ENCODE assay signal across 16 mouse cellular contexts in the genomic region with DNA sequence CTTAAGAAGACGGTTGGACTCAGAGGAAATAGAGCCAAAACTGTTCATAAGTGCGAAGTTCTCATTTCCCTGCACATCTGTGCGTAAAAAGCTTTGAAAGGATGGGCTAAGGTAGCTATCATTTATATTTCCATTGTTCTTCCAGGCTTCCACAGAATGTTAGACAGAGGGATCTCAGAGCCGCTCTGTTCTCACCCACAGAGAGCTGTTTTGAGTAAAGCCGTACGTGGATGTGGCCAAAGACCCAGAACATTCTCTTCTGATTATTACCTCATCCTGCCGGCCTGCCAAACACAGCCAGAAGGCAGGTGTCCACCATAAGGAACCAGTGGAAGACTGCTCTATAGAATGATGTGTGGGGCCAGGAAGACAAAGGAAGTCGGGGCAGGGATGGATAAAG. TPM values are rescaled to one million over a fixed set of nuclear protein-coding genes. Genes with fewer than 3 reads are reported as not detected.
DNase-seq lines count a peak whose midpoint lies in the region; ATAC-seq lines count a peak whose summit lies in the region.
"Had no signal": no experiment of that assay in that cellular context is flagged by ENCODE, and none has a peak within 500 bp of the region (broad histone marks: within the 10 kb centered on the region; RNA-seq: fewer than 3 reads in every experiment).

No protein-coding gene starts in this region.

- H3K4me1 ChIP-seq in hindbrain, embryonic 11.5 days (replicated peaks; ENCODE audit: control insufficient read depth, insufficient read depth, low read length), result peaks cover 7% of the 10 kb centered on the region
- H3K4me1 ChIP-seq in hindbrain, embryonic 16.5 days (ENCODE audit: control insufficient read depth, insufficient read depth, low read depth, low read length), result peaks cover 12% of the 10 kb centered on the region
- H3K4me1 ChIP-seq in embryonic facial prominence, embryonic 11.5 days (ENCODE audit: control insufficient read depth, insufficient read depth, low read length), result peaks cover 4% of the 10 kb centered on the region
- peaks cover 67% of the 10 kb centered on the region for H3K4me1 ChIP-seq in limb, embryonic 10.5 days

- H3K4me3 ChIP-seq in hindbrain, embryonic 11.5 days (ENCODE audit: low read depth, low read length), result no peak overlapping the region
- no peak overlapping the region for H3K4me3 ChIP-seq in hindbrain, embryonic 16.5 days (ENCODE audit: low read length)
- H3K4me3 ChIP-seq in embryonic facial prominence, embryonic 11.5 days (ENCODE audit: low read depth, low read length), result no peak overlapping the region
- no peak overlapping the region for H3K4me3 ChIP-seq in limb, embryonic 10.5 days
- H3K4me3 ChIP-seq: erythroblast, embryonic 14.5 days had no signal

- no peak for ATAC-seq in hindbrain, embryonic 11.5 days (ENCODE audit: low FRiP score)
- no peak for ATAC-seq in hindbrain, embryonic 16.5 days
- no peak for ATAC-seq in embryonic facial prominence, embryonic 11.5 days (replicated peaks; ENCODE audit: insufficient number of reproducible peaks, low FRiP score, low TSS enrichment, low read depth)

- no peak overlapping the region for H3K9ac ChIP-seq in hindbrain, embryonic 11.5 days (ENCODE audit: low read depth, low read length)
- no peak overlapping the region for H3K9ac ChIP-seq in hindbrain, embryonic 16.5 days (ENCODE audit: low read depth, low read length)
- no peak overlapping the region for H3K9ac ChIP-seq in embryonic facial prominence, embryonic 11.5 days (replicated peaks; ENCODE audit: low read length)

- H3K9me3 ChIP-seq in hindbrain, embryonic 11.5 days (ENCODE audit: control insufficient read depth, low read length), result no peaks in the 10 kb centered on the region
- H3K9me3 ChIP-seq in hindbrain, embryonic 16.5 days (ENCODE audit: control insufficient read depth, low read length), result no peaks in the 10 kb centered on the region
- H3K9me3 ChIP-seq in embryonic facial prominence, embryonic 11.5 days (replicated peaks; ENCODE audit: control insufficient read depth, low read length), result no peaks in the 10 kb centered on the region
- no peaks in the 10 kb centered on the region for H3K9me3 ChIP-seq in limb, embryonic 10.5 days (replicated peaks)

- no peak overlapping the region for H3K4me2 ChIP-seq in hindbrain, embryonic 11.5 days (replicated peaks; ENCODE audit: low read depth, low read length)
- H3K4me2 ChIP-seq in hindbrain, embryonic 16.5 days (ENCODE audit: low read length), result no peak overlapping the region
- no peak overlapping the region for H3K4me2 ChIP-seq in embryonic facial prominence, embryonic 11.5 days (ENCODE audit: low read depth, low read length)

- DNase-seq in hindbrain, embryonic 11.5 days (ENCODE audit: low spot score), result no peak
- peak; percentile 50 to 54 for DNase-seq in cerebellum, adult 18-20 months
- no peak for DNase-seq in embryonic facial prominence, embryonic 11.5 days (ENCODE audit: low spot score)
- no peak for DNase-seq in limb, embryonic 10.5 days (ENCODE audit: low spot score)
- DNase-seq in urinary bladder, postnatal 10 days (ENCODE audit: low spot score), result no peak
- DNase-seq in thymus, postnatal 36 days, result no peak
- DNase-seq in adrenal gland, postnatal 10 days, result no peak
- DNase-seq: liver had no signal

- H3K27ac ChIP-seq in hindbrain, embryonic 11.5 days (ENCODE audit: low read depth, low read length), result 0 out of 2 replicates have a peak overlapping the region, but pooled peaks have one; percentile 36
- H3K27ac ChIP-seq in hindbrain, embryonic 16.5 days (ENCODE audit: low read depth, low read length), result no peak overlapping the region
- peak overlapping the region; percentile 83 for H3K27ac ChIP-seq in embryonic facial prominence, embryonic 11.5 days (replicated peaks; ENCODE audit: low read depth, low read length)
- peak overlapping the region; percentile 95 for H3K27ac ChIP-seq in limb, embryonic 10.5 days

- no peaks in the 10 kb centered on the region for H3K36me3 ChIP-seq in hindbrain, embryonic 11.5 days (ENCODE audit: control insufficient read depth, insufficient read depth, low read length)
- H3K36me3 ChIP-seq in hindbrain, embryonic 16.5 days (ENCODE audit: control insufficient read depth, insufficient read depth, low read length), result no peaks in the 10 kb centered on the region
- H3K36me3 ChIP-seq in embryonic facial prominence, embryonic 11.5 days (replicated peaks; ENCODE audit: control insufficient read depth, insufficient read depth, low read depth, low read length), result no peaks in the 10 kb centered on the region
- H3K36me3 ChIP-seq in limb, embryonic 10.5 days, result no peaks in the 10 kb centered on the region

- 73% methylated on average over 8 of the region's 8 CpGs for WGBS in hindbrain, embryonic 11.5 days
- 64% methylated on average over 8 of the region's 8 CpGs for WGBS in hindbrain, embryonic 16.5 days
- 60% methylated on average over 8 of the region's 8 CpGs for WGBS in embryonic facial prominence, embryonic 11.5 days
- WGBS in limb, embryonic 10.5 days, result 59% methylated on average over 8 of the region's 8 CpGs

- H3K27me3 ChIP-seq in hindbrain, embryonic 11.5 days (ENCODE audit: control insufficient read depth, insufficient read depth, low read length), result no peaks in the 10 kb centered on the region
- no peaks in the 10 kb centered on the region for H3K27me3 ChIP-seq in hindbrain, embryonic 16.5 days (replicated peaks; ENCODE audit: control insufficient read depth, insufficient read depth, low read length)
- no peaks in the 10 kb centered on the region for H3K27me3 ChIP-seq in embryonic facial prominence, embryonic 11.5 days (ENCODE audit: control insufficient read depth, insufficient read depth, low read length)
- H3K27me3 ChIP-seq in limb, embryonic 10.5 days (ENCODE audit: low read depth, poor library complexity, severe bottlenecking), result no peaks in the 10 kb centered on the region
- H3K27me3 ChIP-seq: CH12.LX had no signal

RNA-seq across cellular contexts. Expression of gene 4930558K02Rik, which starts 21.9 kb away (rescaled TPM):
- not detected in 2 replicates for polyA plus RNA-seq in hindbrain, embryonic 11.5 days (2014; fragmentation: Nextera tagmentation; extraction: Ambion mirVana)
- 0.25 TPM in 1 of 2 replicates, not detected in the other for polyA plus RNA-seq in hindbrain, embryonic 16.5 days (2015; fragmentation: Nextera tagmentation; extraction: Ambion mirVana)
- polyA plus RNA-seq in embryonic facial prominence, embryonic 11.5 days (2014; fragmentation: Nextera tagmentation; extraction: Ambion mirVana), result not detected in 2 replicates
- polyA plus RNA-seq in limb, embryonic 10.5 days (2016; fragmentation: Nextera tagmentation; extraction: Ambion mirVana), result not detected in 2 replicates
- not detected for total RNA-seq in adrenal gland, postnatal 10 days (2021)
- total RNA-seq: CH12.LX; granulocyte monocyte progenitor cell, adult 5-6 weeks; megakaryocyte progenitor cell, adult 5-6 weeks had no signal
- polyA plus RNA-seq: brain, embryonic 14.5 days; erythroblast, embryonic 14.5 days; large intestine, adult 2 months; spleen, adult 2 months had no signal

RNA-seq across cellular contexts. Expression of gene Pigc, which starts 32.3 kb away (rescaled TPM):
- polyA plus RNA-seq in hindbrain, embryonic 11.5 days (2014; fragmentation: Nextera tagmentation; extraction: Ambion mirVana), result 33.3 and 38.6 TPM in 2 replicates
- 36.2 and 37.1 TPM in 2 replicates for polyA plus RNA-seq in hindbrain, embryonic 16.5 days (2015; fragmentation: Nextera tagmentation; extraction: Ambion mirVana)
- 37.5 and 41.4 TPM in 2 replicates for polyA plus RNA-seq in embryonic facial prominence, embryonic 11.5 days (2014; fragmentation: Nextera tagmentation; extraction: Ambion mirVana)
- polyA plus RNA-seq in limb, embryonic 10.5 days (2016; fragmentation: Nextera tagmentation; extraction: Ambion mirVana), result 31.4 and 39.9 TPM in 2 replicates
- 10 to 100 TPM; 20.4 to 20.5 TPM for total RNA-seq in adrenal gland, postnatal 10 days (2021)

Comparison
In these comparisons a context has a peak if more than half of its experiments do, and no peak if none do; other contexts are left out.
1. DNase-seq: peak in cerebellum, adult 18-20 months (2 of 2); none in hindbrain, embryonic 11.5 days (single experiment), embryonic facial prominence, embryonic 11.5 days (single experiment), limb, embryonic 10.5 days (single experiment), urinary bladder, postnatal 10 days (single experiment), thymus, postnatal 36 days (0 of 2) and adrenal gland, postnatal 10 days (single experiment).